Mouse (Mus musculus) kidney, adult 2 months (tissue): Measurements from ENCODE around the gene Ctsw. TPM values are rescaled to one million over a fixed set of nuclear protein-coding genes. Genes with fewer than 3 reads are reported as not detected.

Experiments used
- DNase-seq: peaks from one replicate; pipeline ENCODE4 v3.0.0; 2021
- H3K27ac ChIP-seq: fragments of 200-500 bp; 2 replicates; pipeline ENCODE4 v1.5.1; 2012; ENCODE audit warnings: low read depth, low read length, control low read depth, inconsistent platforms; ENCODE audit not compliant: insufficient read depth
- H3K27me3 ChIP-seq: fragments of 200-500 bp; replicated peaks from 2 replicates; pipeline ENCODE4 v1.6.1; 2012; ENCODE audit warnings: mild to moderate bottlenecking, moderate library complexity, low read length, inconsistent platforms; ENCODE audit not compliant: control insufficient read depth, insufficient read depth
- H3K36me3 ChIP-seq: fragments of 200-500 bp; 2 replicates; pipeline ENCODE4 v1.6.1; 2012; ENCODE audit warnings: mild to moderate bottlenecking, moderate library complexity, low read length, inconsistent platforms; ENCODE audit not compliant: control insufficient read depth, insufficient read depth
- H3K4me1 ChIP-seq: fragments of 200-500 bp; 2 replicates; pipeline ENCODE4 v1.6.1; 2011; ENCODE audit warnings: low read length; ENCODE audit not compliant: control insufficient read depth, insufficient read depth
- H3K4me3 ChIP-seq: fragments of 200-500 bp; 2 replicates; pipeline ENCODE4 v1.5.1; 2011; ENCODE audit warnings: mild to moderate bottlenecking, low read depth, low read length, control low read depth; ENCODE audit not compliant: insufficient read depth
- CTCF ChIP-seq: fragments of 200-500 bp; conservative IDR thresholded peaks from 2 replicates; pipeline ENCODE4 v1.5.1; 2011; ENCODE audit warnings: low read depth, mild to moderate bottlenecking, control low read depth, low read length, moderate library complexity, mixed read lengths; ENCODE audit not compliant: insufficient read depth, insufficient read length
- POLR2A ChIP-seq: fragments of 200-500 bp; IDR thresholded peaks from one replicate; pipeline ENCODE4 v1.6.1; 2011; ENCODE audit warnings: low read depth, low read length, control low read depth
- WGBS: fragments of 180-500 bp; shearing (Covaris S2); methylation state at CpG from one replicate; pipeline ENCODE4 v1.1.7; 2018; 5-methylcytosine and 5-hydroxymethylcytosine counted together
- polyA plus RNA-seq: library from polyadenylated mRNA; depleted of rRNA; stranded (reverse); fragments of >200 nt; gene quantifications from 2 replicates; pipeline ENCODE4 v1.2.3, GENCODE M21; 2012

The Ctsw gene
- polyA plus RNA-seq, 1 experiment: 4.7 TPM

DNA sequence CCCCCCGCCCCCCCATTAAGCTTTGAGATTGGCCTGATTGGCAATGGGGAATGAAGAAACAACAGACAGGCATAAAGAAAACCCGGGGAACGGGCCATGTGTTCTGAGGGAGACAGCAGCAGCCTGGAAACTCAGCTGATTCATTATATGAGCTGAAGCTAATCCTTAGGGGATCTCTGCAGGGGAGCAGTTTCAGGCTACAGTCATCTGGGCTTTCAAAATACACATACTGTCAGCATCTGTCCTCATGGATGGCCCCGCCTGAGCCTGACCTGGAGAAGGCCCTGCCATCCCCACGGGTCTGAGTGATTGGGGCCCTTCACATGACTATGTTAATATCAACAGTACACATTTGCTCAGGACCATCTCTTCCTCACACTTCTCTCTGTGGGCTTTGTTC lies 3.5 kb upstream of the Ctsw start:
- no peak for DNase-seq
- WGBS: 49% methylated on average over 5 of the region's 5 CpGs
- Histone ChIP-seq H3K4me3 (no peak overlapping the region), H3K4me1 (no peaks in the 10 kb centered on the region), H3K36me3 (no peaks in the 10 kb centered on the region), H3K27ac (no peak overlapping the region), H3K27me3 (no peaks in the 10 kb centered on the region)
- TF ChIP-seq CTCF (no peak), POLR2A (no peak)

DNA sequence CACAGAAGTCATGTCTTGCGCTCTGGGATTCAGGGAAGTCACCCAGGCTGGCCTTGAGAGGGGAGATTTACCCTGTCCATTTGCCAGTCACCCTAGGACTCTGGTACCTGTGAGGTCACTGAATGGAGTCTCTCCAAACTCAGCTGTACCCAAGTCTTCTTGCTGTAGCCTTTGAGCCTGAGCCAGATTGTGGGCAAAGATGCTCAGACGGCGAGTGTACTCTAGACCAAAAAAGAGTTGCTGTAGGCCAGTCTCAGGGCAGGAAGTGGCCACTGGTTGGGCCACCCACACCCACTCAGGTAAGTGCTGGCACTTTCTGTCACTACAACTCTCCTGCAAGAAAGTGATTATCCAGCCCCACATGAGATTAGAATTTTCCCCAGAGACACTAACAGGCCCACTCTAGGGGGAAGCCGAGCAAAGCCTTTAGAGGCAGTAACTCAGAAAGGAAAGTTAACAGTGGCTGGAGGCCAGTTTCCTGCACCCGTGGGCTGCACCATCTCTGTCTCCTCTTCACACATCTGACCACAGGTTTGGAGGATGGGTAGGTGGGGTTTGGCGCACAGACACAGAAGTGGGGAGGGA lies 1.3 kb downstream of the Ctsw start:
- TF ChIP-seq POLR2A (no peak), CTCF (no peak)
- no peaks in the 10 kb centered on the region for H3K27me3 ChIP-seq
- H3K27ac ChIP-seq: no peak overlapping the region
- 85% methylated on average over 6 of the region's 6 CpGs for WGBS
- no peak overlapping the region for H3K4me3 ChIP-seq
- DNase-seq: no peak
- H3K4me1 ChIP-seq: no peaks in the 10 kb centered on the region
- H3K36me3 ChIP-seq: no peaks in the 10 kb centered on the region; the same call in 1 of the 2 replicates

DNA sequence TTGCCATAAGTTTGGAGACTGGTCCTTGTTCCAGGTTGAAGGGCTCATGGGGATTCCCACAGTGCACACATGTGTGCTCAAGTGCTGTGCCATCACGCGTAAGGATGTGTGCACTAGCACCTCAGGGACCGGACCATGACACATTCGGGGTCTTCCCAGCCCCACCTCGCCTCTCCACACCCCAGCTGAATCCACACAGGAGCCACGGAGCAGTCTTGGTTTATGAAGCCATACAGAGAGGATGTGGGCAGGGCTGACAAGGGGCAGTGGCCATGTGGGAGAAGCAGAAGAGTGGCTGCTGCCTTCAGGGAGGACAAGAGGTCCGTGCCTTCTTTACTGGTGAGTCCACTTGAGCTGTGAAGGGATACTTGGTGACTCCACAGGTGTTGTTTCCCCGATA lies 3.3 kb downstream of the Ctsw start:
- Histone ChIP-seq H3K4me3 (no peak overlapping the region), H3K27ac (no peak overlapping the region), H3K27me3 (no peaks in the 10 kb centered on the region), H3K4me1 (0 out of 2 replicates have a peak, but pooled peaks cover 2% of the 10 kb centered on the region), H3K36me3 (no peaks in the 10 kb centered on the region; the same call in 1 of the 2 replicates)
- DNase-seq: no peak
- TF ChIP-seq CTCF (no peak), POLR2A (no peak)
- 92% methylated on average over 8 of the region's 8 CpGs for WGBS

DNA sequence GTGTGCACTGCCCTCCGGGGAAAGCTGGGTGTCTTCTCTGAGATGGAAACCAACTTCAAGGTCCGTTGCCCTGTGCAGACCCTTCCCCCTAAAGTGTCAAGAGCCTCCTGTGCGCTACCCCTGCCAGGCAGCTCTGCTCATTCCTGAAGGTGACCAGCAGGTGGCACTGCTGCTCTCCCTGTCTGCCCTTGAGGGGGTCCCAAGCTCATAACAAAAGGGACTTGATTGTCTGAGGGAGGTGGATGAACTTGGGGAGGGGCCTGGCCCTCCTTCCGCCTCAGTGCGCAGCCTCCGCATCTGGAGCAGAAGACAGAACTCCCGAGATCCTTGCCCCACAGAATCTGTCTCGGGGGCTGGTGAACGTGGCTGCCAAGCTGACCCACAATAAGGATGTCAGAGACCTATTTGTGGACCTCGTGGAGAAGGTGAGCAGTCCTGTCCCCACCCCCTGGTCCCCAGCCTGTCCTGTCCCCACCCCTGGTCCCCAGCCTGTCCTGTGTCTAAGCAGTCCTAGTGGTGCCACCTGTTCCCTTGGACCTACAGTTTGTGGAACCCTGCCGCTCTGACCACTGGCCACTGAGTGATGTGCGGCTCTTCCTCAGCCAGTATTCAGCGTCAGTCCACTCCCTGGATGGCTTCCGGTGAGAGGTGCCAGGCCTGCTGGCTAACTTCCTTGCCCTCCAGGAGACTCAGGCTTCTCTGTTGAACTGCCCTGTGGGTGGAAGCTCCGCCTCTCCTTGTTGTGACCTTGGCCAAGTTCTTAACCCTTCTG lies 4.3 kb downstream of the Ctsw start:
- H3K4me1 ChIP-seq: 0 out of 2 replicates have a peak, but pooled peaks cover 2% of the 10 kb centered on the region
- no peaks in the 10 kb centered on the region; the same call in 1 of the 2 replicates for H3K36me3 ChIP-seq
- WGBS: 27% methylated on average over 15 of the region's 15 CpGs
- peak overlapping the region; percentile 10; the same call in 1 of the 2 replicates for H3K4me3 ChIP-seq
- no peak for TF ChIP-seq POLR2A
- peak; percentile 76 for TF ChIP-seq CTCF
- peak; percentile 76 for DNase-seq
- H3K27me3 ChIP-seq: no peaks in the 10 kb centered on the region
- H3K27ac ChIP-seq: no peak overlapping the region

GRCm38 (mm10) chr19:5463212-5463611 lies 5.1 kb downstream of the Ctsw start:
- Histone ChIP-seq H3K4me1 (0 out of 2 replicates have a peak, but pooled peaks cover 2% of the 10 kb centered on the region), H3K4me3 (no peak overlapping the region), H3K27ac (no peak overlapping the region), H3K36me3 (no peaks in the 10 kb centered on the region; the same call in 1 of the 2 replicates), H3K27me3 (no peaks in the 10 kb centered on the region)
- 86% methylated on average over 9 of the region's 9 CpGs for WGBS
- DNase-seq: no peak
- no peak for TF ChIP-seq CTCF

DNA sequence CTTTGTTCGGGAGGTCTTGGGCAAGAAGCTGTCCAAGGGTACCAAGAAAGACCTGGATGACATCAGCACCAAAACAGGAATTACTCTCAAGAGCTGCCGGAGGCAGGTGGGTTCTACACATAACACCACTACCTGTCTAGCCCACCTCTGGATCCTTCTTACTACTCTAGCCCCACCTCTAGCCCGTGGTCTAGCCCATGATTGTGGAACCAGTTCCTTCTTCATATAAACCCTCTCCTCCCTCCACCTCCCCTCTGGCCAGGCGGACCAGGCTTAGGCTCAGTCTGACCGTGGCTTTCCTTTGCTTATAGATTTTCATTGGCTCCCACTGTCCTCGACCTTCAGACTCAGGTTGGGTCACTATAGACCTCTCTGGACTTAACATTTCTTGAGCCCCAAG lies 6.9 kb downstream of the Ctsw start:
- TF ChIP-seq CTCF (no peak), POLR2A (no peak)

DNA sequence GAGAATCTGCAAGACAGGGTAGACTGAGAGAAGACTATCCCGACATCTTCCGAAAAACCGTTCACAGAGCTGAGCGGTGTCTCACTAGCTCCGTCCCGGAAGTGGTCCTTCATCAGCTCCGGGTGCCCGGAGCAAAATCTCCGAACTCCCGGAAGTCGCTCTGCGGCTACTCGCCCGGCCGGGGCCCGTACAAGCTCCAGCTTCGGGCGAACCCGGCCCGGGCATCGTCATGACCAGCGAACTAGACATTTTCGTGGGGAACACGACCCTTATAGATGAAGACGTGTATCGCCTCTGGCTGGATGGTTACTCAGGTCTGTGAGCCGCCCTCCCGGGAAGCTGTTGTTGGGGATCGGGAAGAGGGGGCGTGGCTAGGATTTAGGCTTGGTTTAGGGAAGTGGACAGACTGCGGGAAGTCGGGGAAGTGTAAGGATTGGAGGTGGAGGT lies 7.8 kb downstream of the Ctsw start, which contains the start of gene Fibp:
Gene Fibp (plus strand): TSS at position 151 of the 447 bp plus-strand sequence.
- DNase-seq: peak; percentile 92
- TF ChIP-seq POLR2A (peak; percentile 45), CTCF (no peak)
- no peaks in the 10 kb centered on the region for H3K27me3 ChIP-seq
- WGBS: under 1% methylated on average over 32 of the region's 32 CpGs
- H3K4me1 ChIP-seq: peaks cover 2% of the 10 kb centered on the region; the same call in 1 of the 2 replicates
- peak within 1 kb of the TSS; percentile 95 for H3K4me3 ChIP-seq
- H3K27ac ChIP-seq: peak within 1 kb of the TSS; percentile 78
- H3K36me3 ChIP-seq: peaks cover 1% of the 10 kb centered on the region; the same call in 1 of the 2 replicates

More for the DNA sequence above, 6.9 kb downstream of the Ctsw start:
- H3K27ac ChIP-seq: no peak overlapping the region
- no peak overlapping the region for H3K4me3 ChIP-seq
- peaks cover 2% of the 10 kb centered on the region; the same call in 1 of the 2 replicates for H3K4me1 ChIP-seq
- no peaks in the 10 kb centered on the region; the same call in 1 of the 2 replicates for H3K36me3 ChIP-seq
- DNase-seq: no peak
- H3K27me3 ChIP-seq: no peaks in the 10 kb centered on the region
- 80% methylated on average over 6 of the region's 6 CpGs for WGBS
